In genomic region chr3:11212290-11212912, GRCm38 (mm10) we compare ENCODE assay signal across 6 mouse cellular contexts.
DNase-seq lines count a peak whose midpoint lies in the region; ATAC-seq and TF ChIP-seq lines count a peak whose summit lies in the region.
"Not testable (repeated sequence)": the region's sequence is repeated elsewhere in the genome, so short reads cannot be mapped to it uniquely, and the experiment has no call there.

No protein-coding gene starts in this region.

- H3K9me3 ChIP-seq in forebrain, embryonic 11.5 days (ENCODE audit: control insufficient read depth, low read length); heart, embryonic 13.5 days; hindbrain, embryonic 12.5 days (replicated peaks); midbrain, embryonic 11.5 days (ENCODE audit: control insufficient read depth, low read length): not testable (repeated sequence)

- 20% methylated on average over 4 of the region's 4 CpGs for WGBS in forebrain, embryonic 11.5 days
- WGBS in heart, embryonic 13.5 days = 62% methylated on average over 4 of the region's 4 CpGs
- WGBS in hindbrain, embryonic 12.5 days = 40% methylated on average over 4 of the region's 4 CpGs
- WGBS in midbrain, embryonic 11.5 days = 36% methylated on average over 4 of the region's 4 CpGs

- H3K4me2 ChIP-seq in forebrain, embryonic 11.5 days (ENCODE audit: low read depth, low read length, severe bottlenecking); midbrain, embryonic 11.5 days: not testable (repeated sequence)
- H3K4me2 ChIP-seq in heart, embryonic 13.5 days = peak overlapping the region; percentile 56
- H3K4me2 ChIP-seq in hindbrain, embryonic 12.5 days (replicated peaks) = peak overlapping the region; percentile 19; the same call in 1 of the 2 replicates

- H3K9ac ChIP-seq in forebrain, embryonic 11.5 days (ENCODE audit: low read length); heart, embryonic 13.5 days; hindbrain, embryonic 12.5 days; midbrain, embryonic 11.5 days (ENCODE audit: low read length): not testable (repeated sequence)

- peak; percentile 96 for DNase-seq in ES-CJ7 (ENCODE audit: low read depth, low spot score)
- DNase-seq in brain, embryonic 14.5 days (ENCODE audit: low read depth) = peak; percentile 13
- DNase-seq in forebrain, embryonic 11.5 days (ENCODE audit: low spot score); midbrain, embryonic 11.5 days (ENCODE audit: low spot score, missing footprints): not testable (repeated sequence)

- H3K36me3 ChIP-seq in forebrain, embryonic 11.5 days (ENCODE audit: control insufficient read depth, insufficient read depth, low read length); heart, embryonic 13.5 days; hindbrain, embryonic 12.5 days; midbrain, embryonic 11.5 days (ENCODE audit: control insufficient read depth, insufficient read depth, low read length): not testable (repeated sequence)

- not testable (repeated sequence) for H3K4me3 ChIP-seq in forebrain, embryonic 11.5 days (ENCODE audit: low read depth, low read length); heart, embryonic 13.5 days; hindbrain, embryonic 12.5 days; midbrain, embryonic 11.5 days (ENCODE audit: low read depth, low read length)

- not testable (repeated sequence) for H3K27ac ChIP-seq in forebrain, embryonic 11.5 days (ENCODE audit: low read depth, low read length); heart, embryonic 13.5 days (replicated peaks); hindbrain, embryonic 12.5 days; midbrain, embryonic 11.5 days (ENCODE audit: low read depth, low read length)

- TF ChIP-seq POLR2A in brain, embryonic 14.5 days (IDR thresholded peaks at IDR 0.05; ENCODE audit: borderline replicate concordance, extremely low read depth, insufficient read depth, insufficient read length, poor library complexity, severe bottlenecking) = not testable (repeated sequence)

- peak; percentile 73 for ATAC-seq in forebrain, embryonic 11.5 days (replicated peaks; ENCODE audit: low FRiP score)
- ATAC-seq in heart, embryonic 13.5 days (ENCODE audit: extremely low read depth, insufficient number of reproducible peaks, low FRiP score, low TSS enrichment); hindbrain, embryonic 12.5 days (ENCODE audit: low FRiP score): not testable (repeated sequence)
- ATAC-seq in midbrain, embryonic 11.5 days (ENCODE audit: low FRiP score) = peak; percentile 65

- H3K27me3 ChIP-seq in forebrain, embryonic 11.5 days (ENCODE audit: control insufficient read depth, insufficient read depth, low read length); heart, embryonic 13.5 days (replicated peaks); hindbrain, embryonic 12.5 days; midbrain, embryonic 11.5 days (ENCODE audit: control insufficient read depth, insufficient read depth, low read length): not testable (repeated sequence)

- not testable (repeated sequence) for TF ChIP-seq CTCF in brain, embryonic 14.5 days (IDR thresholded peaks at IDR 0.05; ENCODE audit: borderline replicate concordance, extremely low read depth, insufficient read depth, insufficient read length)

- not testable (repeated sequence) for H3K4me1 ChIP-seq in forebrain, embryonic 11.5 days (replicated peaks; ENCODE audit: control insufficient read depth, insufficient read depth, low read length); heart, embryonic 13.5 days; hindbrain, embryonic 12.5 days; midbrain, embryonic 11.5 days (ENCODE audit: control insufficient read depth, insufficient read depth, low read length)
